Mouse (Mus musculus) activated CD4-positive, CD25-positive, alpha-beta regulatory T cell, adult 4 months (primary cell): ENCODE measurements at regions not wholly inside any gene's neighbourhood (a gene's known extent, or its start where the extent isn't known, plus 50 kb on each side); places are given as distances from the start of the nearest gene placed in this dataset.

Experiments
- ATAC-seq: one replicate; pipeline ENCODE4 v1.8.0; 2017

DNA sequence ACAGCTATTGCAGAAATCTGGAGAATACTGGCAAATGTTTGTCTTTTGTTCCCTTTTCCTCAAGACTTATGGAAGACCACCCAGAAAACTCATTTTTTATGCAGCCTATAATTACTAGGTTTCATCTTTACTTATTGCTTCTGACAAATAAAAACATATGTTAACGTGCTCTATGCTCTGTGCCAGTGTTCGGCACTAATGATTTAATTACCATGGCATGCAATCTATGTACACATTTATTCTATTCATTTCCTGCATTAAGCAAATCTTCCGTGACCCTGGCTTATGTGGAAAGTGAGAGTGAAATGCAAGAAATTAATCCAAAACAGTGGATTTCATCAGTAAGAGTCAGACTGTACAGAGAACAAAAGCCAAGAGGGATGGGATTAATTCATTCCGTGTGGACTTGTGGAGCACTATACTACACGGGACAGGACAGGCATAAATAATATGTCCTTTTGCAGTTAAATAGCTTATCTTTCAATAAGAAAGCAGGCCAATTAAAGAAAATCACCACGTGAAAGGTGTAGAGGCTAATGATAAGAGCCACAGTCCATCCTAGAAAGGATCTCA lies 679.5 kb downstream of the Ttll7 start:
- no peak for ATAC-seq
